Mouse (Mus musculus): ENCODE results near the gene Adap2. TPM values are rescaled to one million over a fixed set of nuclear protein-coding genes. Genes with fewer than 3 reads are reported as not detected.

The Adap2 gene
- polyA plus RNA-seq, 1 experiment from 2014 or later, result 3.7 TPM

Other genes with a start within 250 kb of the Adap2 start
- 30.0 and 42.6 TPM in 2 replicates for gene Utp6, start 191.7 kb upstream of the Adap2 start, polyA plus RNA-seq (2015; fragmentation: Nextera tagmentation; extraction: Ambion mirVana)
- gene Suz12, start 161.0 kb upstream of the Adap2 start, polyA plus RNA-seq (2015; fragmentation: Nextera tagmentation; extraction: Ambion mirVana), result 16.4 and 20.4 TPM in 2 replicates
- 91.4 and 103 TPM in 2 replicates for gene Crlf3, start 73.1 kb upstream of the Adap2 start, polyA plus RNA-seq (2015; fragmentation: Nextera tagmentation; extraction: Ambion mirVana)
- 10.7 and 12.9 TPM in 2 replicates for gene Atad5, start 64.7 kb upstream of the Adap2 start, polyA plus RNA-seq (2015; fragmentation: Nextera tagmentation; extraction: Ambion mirVana)
- gene Tefm, start 11.9 kb upstream of the Adap2 start, polyA plus RNA-seq (2015; fragmentation: Nextera tagmentation; extraction: Ambion mirVana), result 17.7 and 20.5 TPM in 2 replicates
- 4.3 and 5.3 TPM in 2 replicates for gene Rnf135, start 29.7 kb downstream of the Adap2 start, polyA plus RNA-seq (2015; fragmentation: Nextera tagmentation; extraction: Ambion mirVana)
- gene Rhot1, start 54.9 kb downstream of the Adap2 start, polyA plus RNA-seq (2015; fragmentation: Nextera tagmentation; extraction: Ambion mirVana), result 23.9 and 29.9 TPM in 2 replicates
- gene Rhbdl3, start 146.8 kb downstream of the Adap2 start, polyA plus RNA-seq (2015; fragmentation: Nextera tagmentation; extraction: Ambion mirVana), result 0.08 and 0.12 TPM in 2 replicates
- 6.9 and 8.1 TPM in 2 replicates for gene 5730455P16Rik, start 223.9 kb downstream of the Adap2 start, polyA plus RNA-seq (2015; fragmentation: Nextera tagmentation; extraction: Ambion mirVana)
- 102 and 131 TPM in 2 replicates for gene Zfp207, start 229.2 kb downstream of the Adap2 start, polyA plus RNA-seq (2015; fragmentation: Nextera tagmentation; extraction: Ambion mirVana)

Measured in liver, embryonic 13.5 days (tissue).